In the genomic region with DNA sequence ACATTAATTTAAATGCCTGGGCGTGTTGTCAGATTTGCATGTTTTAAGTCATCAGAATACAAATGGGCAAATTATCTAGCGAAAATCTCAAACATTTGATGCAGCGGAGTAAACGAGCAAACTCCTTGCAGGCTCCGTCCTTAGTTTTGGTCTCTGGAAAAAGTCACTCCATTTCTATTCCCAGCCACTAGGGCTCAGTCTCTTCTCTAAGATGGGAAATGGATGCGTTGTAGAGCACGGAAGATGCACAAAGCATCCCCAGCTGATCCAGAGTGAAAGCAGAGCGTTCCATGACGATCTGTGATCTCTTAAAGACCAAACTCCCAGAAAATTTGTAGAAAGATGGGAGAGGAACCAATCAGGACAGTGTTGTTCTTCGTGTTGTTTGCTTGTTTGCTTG, we compare ENCODE assay signal across 11 mouse cellular contexts.
DNase-seq lines count a peak whose midpoint lies in the region; ATAC-seq lines count a peak whose summit lies in the region.
"Had no signal": no experiment of that assay in that cellular context is flagged by ENCODE, and none has a peak within 500 bp of the region (broad histone marks: within the 10 kb centered on the region; RNA-seq: fewer than 3 reads in every experiment).

No protein-coding gene starts in this region.

- no peak for ATAC-seq in embryonic facial prominence, embryonic 11.5 days (replicated peaks; ENCODE audit: insufficient number of reproducible peaks, low FRiP score, low TSS enrichment, low read depth)

- H3K4me3 ChIP-seq in embryonic facial prominence, embryonic 11.5 days (ENCODE audit: low read depth, low read length) = no peak overlapping the region
- no peak overlapping the region for H3K4me3 ChIP-seq in embryonic facial prominence, embryonic 10.5 days
- H3K4me3 ChIP-seq: forebrain, embryonic 10.5 days; heart, embryonic 15.5 days had no signal

- no peak overlapping the region for H3K4me2 ChIP-seq in embryonic facial prominence, embryonic 11.5 days (ENCODE audit: low read depth, low read length)
- H3K4me2 ChIP-seq: heart, embryonic 15.5 days had no signal

- no peak overlapping the region for H3K27ac ChIP-seq in embryonic facial prominence, embryonic 11.5 days (replicated peaks; ENCODE audit: low read depth, low read length)
- no peak overlapping the region for H3K27ac ChIP-seq in embryonic facial prominence, embryonic 10.5 days (replicated peaks)
- H3K27ac ChIP-seq: forebrain, embryonic 10.5 days; heart, embryonic 15.5 days had no signal

- no peak overlapping the region for H3K9ac ChIP-seq in embryonic facial prominence, embryonic 11.5 days (replicated peaks; ENCODE audit: low read length)
- H3K9ac ChIP-seq: heart, embryonic 15.5 days had no signal

- no peaks in the 10 kb centered on the region for H3K36me3 ChIP-seq in embryonic facial prominence, embryonic 11.5 days (replicated peaks; ENCODE audit: control insufficient read depth, insufficient read depth, low read depth, low read length)
- H3K36me3 ChIP-seq in embryonic facial prominence, embryonic 10.5 days (replicated peaks) = no peaks in the 10 kb centered on the region
- H3K36me3 ChIP-seq: forebrain, embryonic 10.5 days; heart, embryonic 15.5 days had no signal

- H3K4me1 ChIP-seq in embryonic facial prominence, embryonic 11.5 days (ENCODE audit: control insufficient read depth, insufficient read depth, low read length) = no peaks in the 10 kb centered on the region
- no peaks in the 10 kb centered on the region for H3K4me1 ChIP-seq in embryonic facial prominence, embryonic 10.5 days
- H3K4me1 ChIP-seq: forebrain, embryonic 10.5 days; heart, embryonic 15.5 days had no signal

- peak; percentile 22 for DNase-seq in embryonic facial prominence, embryonic 11.5 days (ENCODE audit: low spot score)
- DNase-seq in embryonic facial prominence, embryonic 10.5 days (ENCODE audit: low spot score) = no peak
- peak; percentile 25 for DNase-seq in layer of hippocampus, adult 11-12 months (ENCODE audit: low spot score)
- DNase-seq in layer of hippocampus, postnatal 25 days (ENCODE audit: extremely low spot score in 1 of 2, low spot score in 1 of 2) = no peak
- peak; percentile 35 for DNase-seq in NIH3T3 (ENCODE audit: low read depth)
- peak; percentile 6 to 41 for DNase-seq in layer of hippocampus, postnatal 14 days (ENCODE audit: low spot score in 2 of 2)
- no peak for DNase-seq in adrenal gland, adult 2 months
- no peak for DNase-seq in thymus, adult 18-20 months
- DNase-seq: kidney, postnatal 36 days had no signal

- 64% methylated on average over 10 of the region's 10 CpGs for WGBS in embryonic facial prominence, embryonic 11.5 days
- 62% methylated on average over 10 of the region's 10 CpGs for WGBS in embryonic facial prominence, embryonic 10.5 days

- H3K9me3 ChIP-seq in embryonic facial prominence, embryonic 11.5 days (replicated peaks; ENCODE audit: control insufficient read depth, low read length) = no peaks in the 10 kb centered on the region
- peaks cover 7% of the 10 kb centered on the region for H3K9me3 ChIP-seq in embryonic facial prominence, embryonic 10.5 days
- H3K9me3 ChIP-seq: heart, embryonic 15.5 days had no signal

- H3K27me3 ChIP-seq in embryonic facial prominence, embryonic 11.5 days (ENCODE audit: control insufficient read depth, insufficient read depth, low read length) = no peaks in the 10 kb centered on the region
- no peaks in the 10 kb centered on the region for H3K27me3 ChIP-seq in embryonic facial prominence, embryonic 10.5 days (replicated peaks; ENCODE audit: low read depth, poor library complexity, severe bottlenecking)
- H3K27me3 ChIP-seq: heart, embryonic 15.5 days had no signal

Comparison
In these comparisons a context has a peak if more than half of its experiments do, and no peak if none do; other contexts are left out.
1. DNase-seq: peak in embryonic facial prominence, embryonic 11.5 days (single experiment), layer of hippocampus, adult 11-12 months (single experiment), NIH3T3 (single experiment) and layer of hippocampus, postnatal 14 days (2 of 2); none in embryonic facial prominence, embryonic 10.5 days (single experiment), layer of hippocampus, postnatal 25 days (0 of 2), adrenal gland, adult 2 months (single experiment) and thymus, adult 18-20 months (0 of 2).